Mouse (Mus musculus): Measurements from ENCODE around the gene Fam76a. TPM values are rescaled to one million over a fixed set of nuclear protein-coding genes. Genes with fewer than 3 reads are reported as not detected.

Fam76a gene
- polyA plus RNA-seq, 1 experiment: 24.3 TPM

DNA sequence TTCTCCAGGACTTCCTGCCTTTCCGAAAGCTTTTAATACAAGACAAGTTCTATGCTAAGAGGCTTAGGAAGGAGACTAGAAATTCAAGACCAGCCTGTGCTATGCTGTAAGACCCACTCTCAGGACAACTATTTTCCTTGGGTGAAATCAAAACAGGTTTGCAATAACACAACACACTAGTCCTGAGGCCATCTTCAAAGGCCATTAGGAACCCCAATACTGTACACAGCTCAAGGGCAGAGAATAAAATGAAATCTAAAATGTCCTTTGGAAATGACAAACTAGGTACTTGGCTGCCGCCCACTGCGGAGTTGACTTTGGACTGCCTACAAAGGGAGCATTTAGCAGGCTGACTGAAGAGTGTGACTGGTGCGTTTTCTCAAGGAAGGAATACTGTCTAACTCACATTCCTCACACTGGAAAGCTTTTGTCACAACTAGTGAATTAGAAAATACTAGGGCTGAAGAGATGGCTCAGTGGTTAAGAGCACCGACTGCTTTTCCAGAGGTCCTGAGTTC, 16.5 kb downstream of the Fam76a start:
- H3K27me3 ChIP-seq (ENCODE audit: control insufficient read depth, insufficient read depth, low read length, poor library complexity, severe bottlenecking): no peaks in the 10 kb centered on the region
- H3K9ac ChIP-seq (ENCODE audit: low read depth, poor library complexity, severe bottlenecking): no peak overlapping the region
- H3K4me1 ChIP-seq (ENCODE audit: control insufficient read depth, insufficient read depth, low read length): no peaks in the 10 kb centered on the region
- H3K4me3 ChIP-seq (ENCODE audit: low read depth, low read length): no peak overlapping the region
- peaks cover 5% of the 10 kb centered on the region for H3K36me3 ChIP-seq (ENCODE audit: control insufficient read depth, insufficient read depth, low read length, poor library complexity, severe bottlenecking)
- TF ChIP-seq POLR2A (IDR thresholded peaks at IDR 0.05; ENCODE audit: insufficient read depth, low read length) (no peak), CTCF (IDR thresholded peaks at IDR 0.05; ENCODE audit: low read depth, low read length) (no peak), EP300 (IDR thresholded peaks at IDR 0.05; ENCODE audit: insufficient read depth, low read depth, low read length) (no peak)
- H3K9me3 ChIP-seq (replicated peaks; ENCODE audit: control insufficient read depth, insufficient read depth, low read length, poor library complexity, severe bottlenecking): no peaks in the 10 kb centered on the region
- H3K27ac ChIP-seq (ENCODE audit: insufficient read depth, low read length): no peak overlapping the region

DNA sequence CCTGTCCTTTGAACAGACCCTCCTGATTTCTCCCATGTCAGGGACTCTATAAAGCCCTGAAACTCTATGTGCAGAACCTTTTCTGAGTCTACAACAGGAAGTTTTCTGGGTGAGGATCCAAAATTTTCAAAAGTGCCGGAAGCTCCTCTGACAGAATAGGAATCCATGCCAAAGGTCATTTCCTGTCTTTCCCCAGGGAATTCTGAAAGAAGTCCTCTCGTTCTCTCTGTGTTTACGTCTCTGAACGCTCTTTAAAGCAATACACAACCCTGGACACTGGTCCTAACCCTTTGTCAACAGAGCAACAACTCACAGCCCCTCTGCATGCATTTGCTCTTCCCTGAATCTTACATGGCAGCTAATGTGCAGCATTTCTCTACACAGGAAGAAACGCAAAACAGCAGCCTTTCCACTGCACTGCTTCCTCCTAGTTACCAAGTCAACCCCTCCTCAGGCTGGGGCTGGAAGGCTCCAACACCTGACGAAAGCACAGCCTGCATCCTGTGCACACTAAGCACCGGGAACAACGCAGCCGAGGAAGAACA, 17.5 kb downstream of the Fam76a start:
- Histone ChIP-seq H3K27me3 (ENCODE audit: control insufficient read depth, insufficient read depth, low read length, poor library complexity, severe bottlenecking) (no peaks in the 10 kb centered on the region), H3K4me1 (ENCODE audit: control insufficient read depth, insufficient read depth, low read length) (no peaks in the 10 kb centered on the region), H3K36me3 (ENCODE audit: control insufficient read depth, insufficient read depth, low read length, poor library complexity, severe bottlenecking) (peaks cover 3% of the 10 kb centered on the region), H3K4me3 (ENCODE audit: low read depth, low read length) (no peak overlapping the region), H3K27ac (ENCODE audit: insufficient read depth, low read length) (no peak overlapping the region), H3K9me3 (replicated peaks; ENCODE audit: control insufficient read depth, insufficient read depth, low read length, poor library complexity, severe bottlenecking) (no peaks in the 10 kb centered on the region), H3K9ac (ENCODE audit: low read depth, poor library complexity, severe bottlenecking) (no peak overlapping the region)
- no peak for TF ChIP-seq POLR2A (IDR thresholded peaks at IDR 0.05; ENCODE audit: insufficient read depth, low read length)
- no peak for TF ChIP-seq CTCF (IDR thresholded peaks at IDR 0.05; ENCODE audit: low read depth, low read length)

DNA sequence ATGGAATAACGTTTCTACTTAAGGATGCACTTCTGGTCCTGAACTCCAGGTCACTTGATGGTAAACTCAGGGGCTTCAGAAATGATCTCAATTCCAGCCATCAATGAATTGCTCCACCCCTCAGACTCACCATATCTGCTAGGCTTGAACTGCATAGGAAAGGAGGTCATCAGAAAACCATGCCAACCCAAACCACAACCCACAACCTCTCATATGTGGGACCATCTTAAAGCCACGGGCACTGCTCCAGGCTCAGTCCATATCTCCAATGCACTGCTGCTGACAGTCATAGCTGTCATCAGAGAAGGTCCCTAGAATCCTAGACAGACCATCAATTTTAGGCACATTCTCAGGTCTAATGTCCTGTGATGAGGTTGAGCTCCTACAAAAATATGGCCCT, 18.3 kb downstream of the Fam76a start:
- TF ChIP-seq POLR2A (IDR thresholded peaks at IDR 0.05; ENCODE audit: insufficient read depth, low read length) (no peak), CTCF (IDR thresholded peaks at IDR 0.05; ENCODE audit: low read depth, low read length) (no peak), EP300 (IDR thresholded peaks at IDR 0.05; ENCODE audit: insufficient read depth, low read depth, low read length) (no peak)
- Histone ChIP-seq H3K27me3 (ENCODE audit: control insufficient read depth, insufficient read depth, low read length, poor library complexity, severe bottlenecking) (no peaks in the 10 kb centered on the region), H3K9ac (ENCODE audit: low read depth, poor library complexity, severe bottlenecking) (no peak overlapping the region), H3K36me3 (ENCODE audit: control insufficient read depth, insufficient read depth, low read length, poor library complexity, severe bottlenecking) (no peaks in the 10 kb centered on the region; the same call in 1 of the 2 replicates), H3K9me3 (replicated peaks; ENCODE audit: control insufficient read depth, insufficient read depth, low read length, poor library complexity, severe bottlenecking) (no peaks in the 10 kb centered on the region), H3K4me3 (ENCODE audit: low read depth, low read length) (no peak overlapping the region), H3K4me1 (ENCODE audit: control insufficient read depth, insufficient read depth, low read length) (no peaks in the 10 kb centered on the region), H3K27ac (ENCODE audit: insufficient read depth, low read length) (no peak overlapping the region)

DNA sequence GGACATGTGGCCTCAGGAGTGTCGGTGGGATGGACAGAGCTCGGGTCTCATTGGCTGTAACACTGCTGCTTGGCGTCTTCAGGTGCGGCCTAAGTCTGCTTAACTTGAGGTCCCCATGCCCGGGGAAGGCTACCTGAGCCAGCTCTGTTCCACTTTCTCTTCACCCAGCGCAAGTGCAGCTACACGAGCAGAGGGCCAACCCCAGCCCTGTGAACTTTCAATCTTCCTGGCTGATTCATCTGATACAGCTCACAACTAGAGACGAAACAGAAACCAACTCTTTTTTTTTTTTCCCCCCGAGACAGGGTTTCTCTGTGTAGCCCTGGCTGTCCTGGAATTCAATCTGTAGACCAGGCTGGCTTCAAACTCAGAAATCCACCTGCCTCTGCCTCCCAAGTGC, 24.2 kb downstream of the Fam76a start:
- Histone ChIP-seq H3K4me3 (ENCODE audit: low read depth, low read length) (no peak overlapping the region), H3K9me3 (replicated peaks; ENCODE audit: control insufficient read depth, insufficient read depth, low read length, poor library complexity, severe bottlenecking) (no peaks in the 10 kb centered on the region), H3K36me3 (ENCODE audit: control insufficient read depth, insufficient read depth, low read length, poor library complexity, severe bottlenecking) (no peaks in the 10 kb centered on the region), H3K9ac (ENCODE audit: low read depth, poor library complexity, severe bottlenecking) (no peak overlapping the region), H3K4me1 (ENCODE audit: control insufficient read depth, insufficient read depth, low read length) (no peaks in the 10 kb centered on the region), H3K27me3 (ENCODE audit: control insufficient read depth, insufficient read depth, low read length, poor library complexity, severe bottlenecking) (no peaks in the 10 kb centered on the region), H3K27ac (ENCODE audit: insufficient read depth, low read length) (no peak overlapping the region)
- TF ChIP-seq CTCF (IDR thresholded peaks at IDR 0.05; ENCODE audit: low read depth, low read length) (no peak), POLR2A (IDR thresholded peaks at IDR 0.05; ENCODE audit: insufficient read depth, low read length) (no peak), EP300 (IDR thresholded peaks at IDR 0.05; ENCODE audit: insufficient read depth, low read depth, low read length) (no peak)

DNA sequence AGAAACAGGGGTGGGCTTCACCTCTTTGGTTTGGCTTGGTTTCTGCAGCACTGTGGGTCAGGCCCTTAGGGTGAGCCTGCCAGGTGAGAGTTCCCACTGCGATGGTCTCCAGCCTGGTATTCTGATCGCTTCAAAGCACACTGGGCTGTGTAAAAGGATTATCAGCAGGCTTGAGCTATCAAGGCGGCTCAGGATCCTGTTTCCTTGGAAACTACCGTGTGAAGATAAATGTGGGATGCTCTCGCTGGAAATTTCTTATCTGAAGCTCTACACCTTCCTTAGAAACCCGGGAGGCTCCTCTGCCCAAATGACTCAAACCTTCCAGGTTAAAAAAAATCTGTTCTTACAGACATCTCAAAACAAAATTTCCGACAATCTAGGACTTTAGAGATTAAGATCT, 28.0 kb downstream of the Fam76a start:
- no peak overlapping the region for H3K4me3 ChIP-seq (ENCODE audit: low read depth, low read length)

DNA sequence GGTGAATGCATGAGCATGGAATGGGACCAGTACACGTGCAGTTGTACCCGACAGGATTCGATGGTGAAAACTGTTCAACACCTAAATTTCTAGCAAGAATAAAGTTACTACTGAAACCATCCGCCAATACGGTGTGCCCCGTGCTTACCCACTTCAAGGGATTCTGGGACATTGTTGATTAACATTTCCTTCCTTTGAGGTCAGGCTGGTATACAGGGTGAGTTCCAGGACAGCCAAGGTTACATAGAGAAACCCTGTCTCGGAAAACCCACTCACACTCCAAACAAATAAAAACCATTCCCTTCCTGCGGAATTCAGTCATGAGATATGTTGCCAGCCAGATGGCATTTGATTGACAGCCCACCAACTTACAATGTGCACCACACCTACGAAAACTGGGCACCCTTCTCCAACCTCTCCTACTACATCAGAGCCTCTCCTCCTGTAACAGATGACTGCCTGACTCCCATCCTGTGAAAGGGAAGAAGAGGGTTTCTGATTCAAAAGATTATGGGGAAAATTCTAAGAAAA, 37.4 kb downstream of the Fam76a start:
- Histone ChIP-seq H3K36me3 (ENCODE audit: control insufficient read depth, insufficient read depth, low read length, poor library complexity, severe bottlenecking) (no peaks in the 10 kb centered on the region), H3K27ac (ENCODE audit: insufficient read depth, low read length) (peak overlapping the region; percentile 24), H3K9me3 (replicated peaks; ENCODE audit: control insufficient read depth, insufficient read depth, low read length, poor library complexity, severe bottlenecking) (no peaks in the 10 kb centered on the region), H3K9ac (ENCODE audit: low read depth, poor library complexity, severe bottlenecking) (peak overlapping the region; percentile 78), H3K4me3 (ENCODE audit: low read depth, low read length) (peak overlapping the region; percentile 95), H3K4me1 (ENCODE audit: control insufficient read depth, insufficient read depth, low read length) (no peaks in the 10 kb centered on the region), H3K27me3 (ENCODE audit: control insufficient read depth, insufficient read depth, low read length, poor library complexity, severe bottlenecking) (no peaks in the 10 kb centered on the region)
- TF ChIP-seq POLR2A (IDR thresholded peaks at IDR 0.05; ENCODE audit: insufficient read depth, low read length) (no peak), EP300 (IDR thresholded peaks at IDR 0.05; ENCODE audit: insufficient read depth, low read depth, low read length) (no peak), CTCF (IDR thresholded peaks at IDR 0.05; ENCODE audit: low read depth, low read length) (no peak)

More for the DNA sequence above, 28.0 kb downstream of the Fam76a start:
- TF ChIP-seq EP300 (IDR thresholded peaks at IDR 0.05; ENCODE audit: insufficient read depth, low read depth, low read length) (no peak), CTCF (IDR thresholded peaks at IDR 0.05; ENCODE audit: low read depth, low read length) (no peak), POLR2A (IDR thresholded peaks at IDR 0.05; ENCODE audit: insufficient read depth, low read length) (no peak)
- Histone ChIP-seq H3K9me3 (replicated peaks; ENCODE audit: control insufficient read depth, insufficient read depth, low read length, poor library complexity, severe bottlenecking) (no peaks in the 10 kb centered on the region), H3K9ac (ENCODE audit: low read depth, poor library complexity, severe bottlenecking) (no peak overlapping the region), H3K27me3 (ENCODE audit: control insufficient read depth, insufficient read depth, low read length, poor library complexity, severe bottlenecking) (no peaks in the 10 kb centered on the region), H3K36me3 (ENCODE audit: control insufficient read depth, insufficient read depth, low read length, poor library complexity, severe bottlenecking) (no peaks in the 10 kb centered on the region), H3K27ac (ENCODE audit: insufficient read depth, low read length) (no peak overlapping the region), H3K4me1 (ENCODE audit: control insufficient read depth, insufficient read depth, low read length) (no peaks in the 10 kb centered on the region)

Measured in ES-Bruce4 (cell line).